Mouse (Mus musculus) ES-E14 (cell line): ENCODE results near the gene Arpc2. TPM values are rescaled to one million over a fixed set of nuclear protein-coding genes. Genes with fewer than 3 reads are reported as not detected.

Experiments
- DNase-seq: peaks from one replicate; pipeline ENCODE4 v3.0.0-alpha.2; 2013; ENCODE audit warnings: low read depth, low spot score
- H3K27ac ChIP-seq: 2 replicates; pipeline ENCODE4 v1.5.1; 2012; ENCODE audit warnings: low read depth, mild to moderate bottlenecking, low read length, moderate library complexity, mixed read lengths; ENCODE audit not compliant: poor library complexity, insufficient read depth, severe bottlenecking
- H3K36me3 ChIP-seq: 2 replicates; pipeline ENCODE4 v1.6.1; 2012; ENCODE audit warnings: mild to moderate bottlenecking, low read length, moderate library complexity, mixed read lengths; ENCODE audit not compliant: control insufficient read depth, poor library complexity, insufficient read depth, severe bottlenecking
- H3K4me1 ChIP-seq, 2 experiments: fragments of 150-350 bp in 1 of 2; sonication (generic) in 1 of 2; 2 replicates each; pipeline ENCODE4 v1.6.1; 2012; ENCODE audit warnings: low read length in 2 of 2, mild to moderate bottlenecking in 1 of 2, mixed read lengths in 1 of 2; ENCODE audit not compliant: control insufficient read depth in 2 of 2, insufficient read depth in 2 of 2, poor library complexity in 1 of 2
- H3K4me3 ChIP-seq, 2 experiments: fragments of 150-350 bp in 1 of 2; sonication (generic) in 1 of 2; 2 replicates each; pipeline ENCODE4 v1.5.1; 2012; ENCODE audit warnings: low read length in 2 of 2, low read depth in 1 of 2, mild to moderate bottlenecking in 1 of 2, mixed read lengths in 1 of 2; ENCODE audit not compliant: insufficient read depth in 1 of 2, poor library complexity in 1 of 2, severe bottlenecking in 1 of 2
- H3K9ac ChIP-seq: 2 replicates; pipeline ENCODE4 v1.6.1; 2012; ENCODE audit warnings: low read depth, mild to moderate bottlenecking, low read length, mixed read lengths; ENCODE audit not compliant: poor library complexity, insufficient read depth, severe bottlenecking
- H3K9me3 ChIP-seq: fragments of 150-350 bp; sonication (generic); 2 replicates; pipeline ENCODE4 v1.6.1; 2012; ENCODE audit warnings: low read depth, mild to moderate bottlenecking, low read length; ENCODE audit not compliant: control insufficient read depth, insufficient read depth
- CHD2 ChIP-seq: IDR thresholded peaks from 2 replicates; pipeline ENCODE4 v1.6.1; 2014; ENCODE audit warnings: mild to moderate bottlenecking, low read depth, low read length, inconsistent platforms
- HCFC1 ChIP-seq: IDR thresholded peaks from 2 replicates; pipeline ENCODE4 v1.6.1; 2012; ENCODE audit warnings: low read length, inconsistent platforms, borderline replicate concordance; ENCODE audit not compliant: insufficient read depth
- MAFK ChIP-seq: IDR thresholded peaks from 2 replicates; pipeline ENCODE4 v1.6.1; 2014; ENCODE audit warnings: mild to moderate bottlenecking, low read depth, low read length, inconsistent platforms; ENCODE audit not compliant: insufficient read depth
- ZC3H11A ChIP-seq: IDR thresholded peaks from 2 replicates; pipeline ENCODE4 v1.6.1; 2012; ENCODE audit warnings: low read depth, mild to moderate bottlenecking, inconsistent platforms, low read length, borderline replicate concordance
- ZNF384 ChIP-seq: IDR thresholded peaks from 2 replicates; pipeline ENCODE4 v1.6.1; 2012; ENCODE audit warnings: low read depth, low read length, inconsistent platforms
- in situ Hi-C, 2 experiments: fragments of 600-800 bp; cut with MboI; formaldehyde crosslinking; loops; one replicate each; pipeline ENCODE4 v1.15.1; 2025; ENCODE audit warnings: low sequenced_read_pairs in 2 of 2, inconsistent platforms in 1 of 2; ENCODE audit not compliant: unreplicated experiment in 2 of 2
- total RNA-seq: library from RNA; depleted of rRNA; stranded (reverse); fragments of 300-350 nt; gene quantifications from 2 replicates; pipeline ENCODE4 v1.2.3, GENCODE M21; 2012; rRNA removed

Arpc2 gene
- total RNA-seq, result 67.5 and 100 TPM in 2 replicates

DNA sequence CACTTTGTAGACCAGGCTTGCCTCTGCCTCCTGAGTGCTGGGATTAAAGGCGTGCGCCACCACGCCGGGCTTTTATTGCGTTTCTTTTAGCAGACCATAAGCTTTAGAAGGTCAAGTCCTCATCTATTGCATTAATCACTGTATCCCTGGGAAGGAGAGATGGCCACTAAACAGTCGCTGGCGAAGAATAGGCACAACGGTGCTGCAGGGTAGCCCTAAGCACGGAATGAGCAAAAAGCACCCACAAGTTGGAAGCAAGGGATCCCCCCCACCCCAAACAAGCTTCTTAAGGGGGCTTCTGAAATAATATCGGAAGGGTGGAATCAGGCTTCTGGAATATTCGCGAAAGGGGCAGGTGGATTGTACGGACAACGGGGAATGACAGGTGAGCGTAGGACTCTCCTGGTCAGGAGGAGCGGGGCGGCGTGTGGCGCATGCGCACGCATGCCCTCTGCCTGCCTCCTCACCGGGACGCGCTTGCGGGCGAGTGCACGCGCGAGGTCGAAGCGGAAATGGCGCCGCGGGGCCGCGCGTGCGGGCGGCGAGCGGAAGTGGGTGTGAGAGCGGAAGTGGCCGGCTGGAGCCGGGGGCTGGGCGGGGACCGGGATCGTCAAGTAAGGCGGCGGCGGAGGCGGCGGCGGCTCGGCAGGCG, at the start of gene Arpc2:
Arpc2 (plus strand) TSS at position 147 of the 652 bp plus-strand sequence.
- peaks cover 2% of the 10 kb centered on the region; the same call in 1 of the 2 replicates for H3K36me3 ChIP-seq
- no peaks in the 10 kb centered on the region for H3K9me3 ChIP-seq
- peak within 1 kb of the TSS; percentile 56 for H3K27ac ChIP-seq
- H3K4me1 ChIP-seq, result peaks cover 5 to 9% of the 10 kb centered on the region in 2 experiments; a peak in 3 of 4 replicates
- TF ChIP-seq CHD2, result no peak
- no peak for TF ChIP-seq ZC3H11A
- TF ChIP-seq MAFK, result no peak
- TF ChIP-seq HCFC1, result peak; percentile 48; the same call in 1 of the 2 replicates
- in situ Hi-C loops, result no loop called here
- peak; percentile 89 for DNase-seq
- peak within 1 kb of the TSS; percentile 91 for H3K9ac ChIP-seq
- H3K4me3 ChIP-seq, result peak within 1 kb of the TSS; percentile 93 to 95

GRCm38 (mm10) chr1:74190471-74190870, 45.4 kb upstream of the Arpc2 start:
- DNase-seq, result no peak
- no peaks in the 10 kb centered on the region for H3K36me3 ChIP-seq

DNA sequence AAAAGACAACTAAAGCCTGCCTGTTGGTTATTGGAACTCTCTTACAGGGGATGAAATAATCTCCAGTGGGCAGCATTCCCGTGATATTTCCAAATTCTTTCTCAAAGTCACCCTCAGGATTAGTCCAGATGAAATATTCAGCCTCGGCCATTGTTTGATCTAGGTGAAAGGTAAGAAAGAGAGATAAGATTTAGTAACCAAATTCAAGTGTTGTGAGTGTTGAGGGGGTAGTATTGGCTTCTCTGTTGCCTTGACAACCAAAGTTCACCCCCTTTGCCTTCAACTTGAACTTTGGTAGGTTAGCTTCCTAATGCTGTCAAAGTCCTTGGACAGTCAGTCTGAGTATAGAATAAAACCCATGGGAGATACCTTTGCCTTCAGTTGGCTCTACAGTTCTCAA, 43.2 kb upstream of the Arpc2 start:
- no peaks in the 10 kb centered on the region for H3K36me3 ChIP-seq
- H3K9ac ChIP-seq, result no peak overlapping the region
- in situ Hi-C loops, result no loop called here
- no peak overlapping the region for H3K4me3 ChIP-seq
- DNase-seq, result no peak
- peaks cover 0 to under 1% of the 10 kb centered on the region in 2 experiments; a peak in 1 of 4 replicates for H3K4me1 ChIP-seq
- H3K9me3 ChIP-seq, result no peaks in the 10 kb centered on the region
- no peak for TF ChIP-seq ZNF384
- no peak for TF ChIP-seq ZC3H11A
- no peak for TF ChIP-seq CHD2
- no peak for TF ChIP-seq MAFK
- no peak for TF ChIP-seq HCFC1
- H3K27ac ChIP-seq, result no peak overlapping the region

More at GRCm38 (mm10) chr1:74190471-74190870, 45.4 kb upstream of the Arpc2 start:
- Histone ChIP-seq H3K4me3 (no peak overlapping the region), H3K4me1 (no peaks in the 10 kb centered on the region), H3K9me3 (no peaks in the 10 kb centered on the region), H3K9ac (no peak overlapping the region), H3K27ac (no peak overlapping the region)
- TF ChIP-seq HCFC1, result no peak
- TF ChIP-seq ZC3H11A, result no peak
- in situ Hi-C loops, result no loop called here

- H3K4me1 ChIP-seq, result peaks cover 0 to 2% of the 10 kb centered on the region in 2 experiments; a peak in 1 of 4 replicates
- no peaks in the 10 kb centered on the region for H3K36me3 ChIP-seq
- no peak for TF ChIP-seq HCFC1
- TF ChIP-seq CHD2, result no peak
- TF ChIP-seq ZC3H11A, result no peak
- no peak for TF ChIP-seq ZNF384
- no peak for TF ChIP-seq MAFK
- no peak within 1 kb of the TSS for H3K4me3 ChIP-seq
- no peak within 1 kb of the TSS for H3K9ac ChIP-seq
- in situ Hi-C loops, result no loop called here
- DNase-seq, result no peak
- no peak within 1 kb of the TSS for H3K27ac ChIP-seq
- H3K9me3 ChIP-seq, result no peaks in the 10 kb centered on the region
Observed at GRCm38 (mm10) chr1:74194445-74194844, 41.4 kb upstream of the Arpc2 start, which contains the start of gene Cxcr1. Gene Cxcr1 (minus strand): TSS chr1:74194631.

DNA sequence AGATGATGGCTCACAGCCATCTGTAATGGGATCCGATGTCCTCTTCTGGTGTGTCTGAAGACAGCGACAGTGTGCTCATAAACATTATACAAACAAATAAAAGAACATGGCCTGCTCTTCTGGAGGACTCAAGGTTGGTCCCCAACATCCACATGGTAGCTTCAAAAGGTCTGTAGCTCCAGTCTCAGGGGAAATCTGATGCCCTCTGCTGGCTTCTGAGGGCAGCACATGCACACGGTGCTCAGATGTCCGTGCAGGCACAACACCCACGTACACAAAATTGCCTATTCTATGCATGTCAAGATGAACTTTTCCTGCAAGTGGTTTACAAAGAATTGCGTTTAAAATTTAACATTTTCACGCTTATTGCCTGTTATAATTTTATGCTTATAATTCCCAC, 39.9 kb upstream of the Arpc2 start:
- no peak overlapping the region for H3K9ac ChIP-seq
- no peaks in the 10 kb centered on the region for H3K36me3 ChIP-seq
- TF ChIP-seq HCFC1, result no peak
- TF ChIP-seq ZC3H11A, result no peak
- no peak for TF ChIP-seq MAFK
- in situ Hi-C loops, result no loop called here
- H3K9me3 ChIP-seq, result no peaks in the 10 kb centered on the region
- H3K4me3 ChIP-seq, result no peak overlapping the region
- DNase-seq, result no peak
- H3K27ac ChIP-seq, result no peak overlapping the region
- peaks cover 0 to 2% of the 10 kb centered on the region in 2 experiments; a peak in 1 of 4 replicates for H3K4me1 ChIP-seq
